ENCODE assay signal across 8 mouse cellular contexts in genomic region chr10:59114535-59115291, GRCm38 (mm10).
DNase-seq lines count a peak whose midpoint lies in the region; ATAC-seq and TF ChIP-seq lines count a peak whose summit lies in the region.

No protein-coding gene starts in this region.

- no peaks in the 10 kb centered on the region for H3K36me3 ChIP-seq in heart, embryonic 10.5 days
- H3K36me3 ChIP-seq in kidney, postnatal 0 days (ENCODE audit: insufficient read depth, low read length) = no peaks in the 10 kb centered on the region
- no peaks in the 10 kb centered on the region for H3K36me3 ChIP-seq in intestine, embryonic 16.5 days (ENCODE audit: control insufficient read depth, insufficient read depth, low read length)

- H3K27me3 ChIP-seq in heart, embryonic 10.5 days (ENCODE audit: insufficient read depth, poor library complexity, severe bottlenecking) = 0 out of 2 replicates have a peak, but pooled peaks cover 4% of the 10 kb centered on the region
- no peaks in the 10 kb centered on the region for H3K27me3 ChIP-seq in kidney, postnatal 0 days (ENCODE audit: insufficient read depth, low read length)
- no peaks in the 10 kb centered on the region for H3K27me3 ChIP-seq in intestine, embryonic 16.5 days (replicated peaks; ENCODE audit: control insufficient read depth, insufficient read depth, low read length)

- no peak; the same call in 1 of the 2 replicates for ATAC-seq in kidney, postnatal 0 days (replicated peaks; ENCODE audit: low FRiP score, low read depth)
- ATAC-seq in intestine, embryonic 16.5 days = no peak

- no peaks in the 10 kb centered on the region for H3K9me3 ChIP-seq in heart, embryonic 10.5 days
- H3K9me3 ChIP-seq in kidney, postnatal 0 days (replicated peaks; ENCODE audit: low read length) = no peaks in the 10 kb centered on the region
- H3K9me3 ChIP-seq in intestine, embryonic 16.5 days (ENCODE audit: control insufficient read depth, low read length) = no peaks in the 10 kb centered on the region

- H3K4me3 ChIP-seq in heart, embryonic 10.5 days = no peak overlapping the region
- no peak overlapping the region for H3K4me3 ChIP-seq in kidney, postnatal 0 days (replicated peaks; ENCODE audit: low read depth, low read length)
- no peak overlapping the region for H3K4me3 ChIP-seq in lung, adult 2 months (replicated peaks; ENCODE audit: extremely low read depth, low read depth, low read length)
- no peak overlapping the region for H3K4me3 ChIP-seq in intestine, embryonic 16.5 days (ENCODE audit: low read length)

- 35% methylated on average over 15 of the region's 15 CpGs for WGBS in heart, embryonic 10.5 days
- WGBS in kidney, postnatal 0 days = 24% methylated on average over 15 of the region's 15 CpGs
- WGBS in lung, adult 2 months = 25% methylated on average over 15 of the region's 15 CpGs
- WGBS in intestine, embryonic 16.5 days = 57% methylated on average over 15 of the region's 15 CpGs

- H3K27ac ChIP-seq in heart, embryonic 10.5 days = no peak overlapping the region
- H3K27ac ChIP-seq in kidney, postnatal 0 days = no peak overlapping the region
- H3K27ac ChIP-seq in intestine, embryonic 16.5 days (ENCODE audit: low read length) = no peak overlapping the region

- H3K4me2 ChIP-seq in kidney, postnatal 0 days (ENCODE audit: low read length) = no peak overlapping the region
- no peak overlapping the region for H3K4me2 ChIP-seq in intestine, embryonic 16.5 days (ENCODE audit: low read depth, low read length)

- TF ChIP-seq CTCF in kidney, postnatal 0 days (IDR thresholded peaks at IDR 0.05; ENCODE audit: low read depth) = no peak
- no peak for TF ChIP-seq CTCF in lung, adult 2 months (IDR thresholded peaks at IDR 0.05; ENCODE audit: insufficient read depth, low read length)

- H3K4me1 ChIP-seq in heart, embryonic 10.5 days = peaks cover 11% of the 10 kb centered on the region
- H3K4me1 ChIP-seq in kidney, postnatal 0 days (replicated peaks; ENCODE audit: insufficient read depth, low read length) = no peaks in the 10 kb centered on the region
- H3K4me1 ChIP-seq in lung, adult 2 months (ENCODE audit: control insufficient read depth, insufficient read depth, low read length) = no peaks in the 10 kb centered on the region
- H3K4me1 ChIP-seq in intestine, embryonic 16.5 days (ENCODE audit: control insufficient read depth, insufficient read depth, low read length) = no peaks in the 10 kb centered on the region

- no peak for TF ChIP-seq POLR2A in lung, adult 2 months (IDR thresholded peaks at IDR 0.05; ENCODE audit: borderline replicate concordance, extremely low read depth, low read depth, low read length)

- peak; percentile 96 for DNase-seq in heart, adult 11 months
- no peak for DNase-seq in heart, embryonic 10.5 days (ENCODE audit: low spot score)
- DNase-seq in frontal cortex, postnatal 14 days (ENCODE audit: low spot score in 2 of 2) = peak; percentile 62 to 68
- DNase-seq in kidney, postnatal 0 days (ENCODE audit: low spot score) = peak; percentile 66
- peak; percentile 33 for DNase-seq in lung, adult 2 months
- no peak for DNase-seq in cerebellum, adult 11 months
- DNase-seq in spleen, postnatal 10 days (ENCODE audit: low spot score in 2 of 2) = no peak

- H3K9ac ChIP-seq in kidney, postnatal 0 days (ENCODE audit: low read depth, low read length) = no peak overlapping the region
- no peak overlapping the region for H3K9ac ChIP-seq in intestine, embryonic 16.5 days (ENCODE audit: low read depth, low read length)

Comparison
In these comparisons a context has a peak if more than half of its experiments do, and no peak if none do; other contexts are left out.
1. DNase-seq: peak in heart, adult 11 months (single experiment), frontal cortex, postnatal 14 days (2 of 2), kidney, postnatal 0 days (single experiment) and lung, adult 2 months (single experiment); none in heart, embryonic 10.5 days (single experiment), cerebellum, adult 11 months (single experiment) and spleen, postnatal 10 days (0 of 2).